Comparison of ENCODE assay signal across 23 mouse cellular contexts in the genomic region with DNA sequence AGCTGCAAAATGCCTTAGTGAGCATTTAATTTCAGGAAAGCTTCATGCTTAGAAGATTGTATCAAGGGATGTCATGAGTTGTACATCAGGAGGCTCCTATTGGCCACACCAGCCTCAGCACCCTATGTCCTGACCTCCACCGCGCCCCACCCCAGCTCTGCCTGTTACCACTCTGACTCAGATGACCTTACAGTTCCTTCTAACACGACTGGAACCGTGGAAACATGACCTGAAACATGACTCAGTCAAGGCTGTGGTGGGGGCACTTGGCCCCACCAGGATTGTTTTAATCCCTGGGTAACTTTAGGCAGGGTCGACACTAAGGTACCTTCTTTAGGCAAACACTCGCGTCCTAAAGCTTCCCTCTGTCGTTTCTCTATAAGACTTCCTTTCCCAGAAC. TPM values are rescaled to one million over a fixed set of nuclear protein-coding genes. Genes with fewer than 3 reads are reported as not detected.
A peak's percentile ranks its signal among the peaks of the same experiment; 100 is the strongest.
DNase-seq lines count a peak whose midpoint lies in the region; ATAC-seq and TF ChIP-seq lines count a peak whose summit lies in the region.
"Had no signal": no experiment of that assay in that cellular context is flagged by ENCODE, and none has a peak within 500 bp of the region (broad histone marks: within the 10 kb centered on the region; RNA-seq: fewer than 3 reads in every experiment).

No protein-coding gene starts in this region.

- H3K27ac ChIP-seq in midbrain, embryonic 10.5 days (replicated peaks): peak overlapping the region; percentile 4; the same call in 1 of the 2 replicates
- H3K27ac ChIP-seq in midbrain, postnatal 0 days (ENCODE audit: low read depth, low read length): no peak overlapping the region
- H3K27ac ChIP-seq: forebrain, embryonic 10.5 days; forebrain, embryonic 13.5 days; gastrocnemius, adult 2 months; hindbrain, embryonic 14.5 days; hindbrain, postnatal 0 days had no signal

- H3K36me3 ChIP-seq in midbrain, embryonic 10.5 days: no peaks in the 10 kb centered on the region
- H3K36me3 ChIP-seq in midbrain, postnatal 0 days (ENCODE audit: insufficient read depth, low read length): no peaks in the 10 kb centered on the region
- H3K36me3 ChIP-seq: forebrain, embryonic 10.5 days had no signal

- H3K4me1 ChIP-seq in midbrain, embryonic 10.5 days: peaks cover 56% of the 10 kb centered on the region
- peaks cover 6% of the 10 kb centered on the region; the same call in 1 of the 2 replicates for H3K4me1 ChIP-seq in midbrain, postnatal 0 days (ENCODE audit: insufficient read depth, low read length)

- H3K27me3 ChIP-seq in midbrain, embryonic 10.5 days (ENCODE audit: low read depth, poor library complexity, severe bottlenecking): peaks cover 24% of the 10 kb centered on the region; the same call in 1 of the 2 replicates
- no peaks in the 10 kb centered on the region for H3K27me3 ChIP-seq in midbrain, postnatal 0 days (ENCODE audit: insufficient read depth, low read length)

- no peak overlapping the region for H3K9ac ChIP-seq in midbrain, postnatal 0 days (replicated peaks; ENCODE audit: low read length, poor library complexity, severe bottlenecking)
- H3K9ac ChIP-seq: forebrain, embryonic 13.5 days; hindbrain, embryonic 14.5 days had no signal

- no peak for ATAC-seq in midbrain, postnatal 0 days (ENCODE audit: low FRiP score)
- ATAC-seq in megakaryocyte-erythroid progenitor cell, adult 5-6 weeks (replicated peaks; ENCODE audit: low FRiP score, low TSS enrichment, poor library complexity, severe bottlenecking): no peak
- ATAC-seq: activated CD4-positive, CD25-positive, alpha-beta regulatory T cell, adult 4 months; CD4-positive, CD25-positive, alpha-beta regulatory T cell, adult 4 months; forebrain, embryonic 13.5 days; forebrain, embryonic 16.5 days; hindbrain, postnatal 0 days; inflammation-experienced regulatory T-cells, adult 6 months; intestine, postnatal 0 days had no signal

- no peak for TF ChIP-seq CTCF in midbrain, postnatal 0 days (IDR thresholded peaks at IDR 0.05)

- H3K9me3 ChIP-seq in midbrain, embryonic 10.5 days (replicated peaks): no peaks in the 10 kb centered on the region
- no peaks in the 10 kb centered on the region for H3K9me3 ChIP-seq in midbrain, postnatal 0 days (ENCODE audit: low read length)
- H3K9me3 ChIP-seq: forebrain, embryonic 10.5 days; forebrain, embryonic 13.5 days had no signal

- H3K4me3 ChIP-seq in midbrain, embryonic 10.5 days: no peak overlapping the region
- H3K4me3 ChIP-seq in midbrain, postnatal 0 days (ENCODE audit: low read depth, low read length): no peak overlapping the region
- H3K4me3 ChIP-seq: forebrain, embryonic 10.5 days; forebrain, embryonic 13.5 days; gastrocnemius, adult 2 months had no signal

- no peak overlapping the region for H3K4me2 ChIP-seq in midbrain, postnatal 0 days (ENCODE audit: low read depth, low read length, poor library complexity, severe bottlenecking)
- H3K4me2 ChIP-seq: forebrain, embryonic 13.5 days; heart, embryonic 11.5 days; hindbrain, embryonic 14.5 days had no signal

- DNase-seq in midbrain, embryonic 10.5 days (ENCODE audit: low spot score): no peak
- DNase-seq in midbrain, postnatal 0 days (ENCODE audit: low spot score): no peak
- peak; percentile 56 for DNase-seq in adrenal gland, adult 8-10 months
- DNase-seq in adrenal gland, postnatal 25 days: peak; percentile 45
- DNase-seq in cerebellum, postnatal 14 days: no peak
- DNase-seq: cerebellum, adult 11-12 months; cerebellum, adult 8-10 months; cerebellum, postnatal 10 days; gastrocnemius, adult 2 months; gastrocnemius, postnatal 14 days; heart, adult 11 months; kidney, adult 2 months had no signal

- 89% methylated on average over 8 of the region's 8 CpGs for WGBS in midbrain, embryonic 10.5 days
- 91% methylated on average over 8 of the region's 8 CpGs for WGBS in midbrain, postnatal 0 days

RNA-seq across cellular contexts. Expression of a gene that starts 32.6 kb away (rescaled TPM):
- 57.8 and 57.9 TPM in 2 replicates for polyA plus RNA-seq in midbrain, embryonic 10.5 days (2016; fragmentation: Nextera tagmentation; extraction: Ambion mirVana)
- total RNA-seq in midbrain, postnatal 0 days (2014; rRNA removed): 47.8 and 51.0 TPM in 2 replicates
- polyA plus RNA-seq in midbrain, postnatal 0 days (2015; fragmentation: Nextera tagmentation; extraction: Ambion mirVana): 52.4 and 53.1 TPM in 2 replicates
- total RNA-seq in adrenal gland, adult 8-10 months (2022): 10 to 100 TPM; 20.8 to 33.3 (median 29.6) TPM
- 27.9 and 32.2 TPM in 2 replicates for total RNA-seq in adrenal gland, postnatal 25 days (2021)
- 11.8 and 13.9 TPM in 2 replicates for total RNA-seq in megakaryocyte-erythroid progenitor cell, adult 5-6 weeks (2014; fragmentation: Nextera tagmentation)
- total RNA-seq in megakaryocyte-erythroid progenitor cell, adult 5-6 weeks (2017): 13.7 and 14.5 TPM in 2 replicates

RNA-seq across cellular contexts. Expression of a gene that starts 32.6 kb away (rescaled TPM):
- polyA plus RNA-seq in midbrain, embryonic 10.5 days (2016; fragmentation: Nextera tagmentation; extraction: Ambion mirVana): 71.8 and 81.6 TPM in 2 replicates
- total RNA-seq in midbrain, postnatal 0 days (2014; rRNA removed): 29.5 and 46.4 TPM in 2 replicates
- polyA plus RNA-seq in midbrain, postnatal 0 days (2015; fragmentation: Nextera tagmentation; extraction: Ambion mirVana): 50.9 and 51.1 TPM in 2 replicates
- total RNA-seq in adrenal gland, adult 8-10 months (2022): 10 to 100 TPM; 64.6 to 83.3 (median 76.3) TPM
- total RNA-seq in adrenal gland, postnatal 25 days (2021): 70.8 and 82.7 TPM in 2 replicates
- total RNA-seq in megakaryocyte-erythroid progenitor cell, adult 5-6 weeks (2014; fragmentation: Nextera tagmentation): 28.1 and 30.7 TPM in 2 replicates
- total RNA-seq in megakaryocyte-erythroid progenitor cell, adult 5-6 weeks (2017): 37.5 and 39.0 TPM in 2 replicates

Comparison
In these comparisons a context has a peak if more than half of its experiments do, and no peak if none do; other contexts are left out.
1. DNase-seq: peak in adrenal gland, adult 8-10 months (single experiment) and adrenal gland, postnatal 25 days (single experiment); none in midbrain, embryonic 10.5 days (single experiment), midbrain, postnatal 0 days (single experiment) and cerebellum, postnatal 14 days (0 of 2).